Mouse (Mus musculus): ENCODE results near the gene Pop7. TPM values are rescaled to one million over a fixed set of nuclear protein-coding genes. Genes with fewer than 3 reads are reported as not detected.

Pop7 gene
- polyA plus RNA-seq, 1 experiment from 2014 or later = 43.2 TPM

GRCm38 (mm10) chr5:137528247-137528968 lies 26.1 kb upstream of the Pop7 start:
- POLR2A ChIA-PET = interaction anchor here (2.4 kb wide), 1 partner anchor 9 kb away, joined by 9 read pairs; the partner anchor contains the start of gene Gigyf1
- CTCF ChIA-PET = interaction anchor here (1.1 to 3.7 kb wide), 2 partner anchors 9 to 14 kb away, joined by 3 to 17 read pairs; partner anchors contain the start of gene Gigyf1
- no peaks in the 10 kb centered on the region for H3K27me3 ChIP-seq
- ATAC-seq (no peak), DNase-seq (ENCODE audit: low read depth, low spot score) (no peak)
- in situ Hi-C loops (cut with MboI; ENCODE audit: low pct_unique_long_range_greater_than_20kb) = no loop called here
- no peak for TF ChIP-seq CTCF (IDR thresholded peaks at IDR 0.05)

DNA sequence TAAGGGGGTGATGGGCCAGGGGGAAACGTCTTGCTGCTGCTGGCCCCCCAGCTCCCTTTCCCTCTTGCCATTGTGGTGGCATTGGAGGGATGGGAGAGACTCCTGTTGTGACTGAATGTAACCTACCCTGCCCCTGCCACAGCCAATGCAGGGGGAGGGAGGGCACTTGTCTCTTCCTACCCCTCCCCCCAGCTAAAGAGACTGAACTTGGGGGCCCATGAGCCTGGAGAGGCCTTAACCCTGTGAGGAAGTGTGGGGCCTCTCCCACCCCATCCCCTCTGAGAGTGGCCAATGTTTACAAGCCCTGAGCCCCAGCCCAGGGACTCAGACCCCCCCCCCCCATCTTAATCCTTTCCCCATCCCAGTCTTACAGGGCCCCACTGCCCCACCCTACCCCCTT lies 25.1 kb upstream of the Pop7 start:
- no peak for DNase-seq (ENCODE audit: low read depth, low spot score)
- ChIA-PET CTCF (no interaction called here), POLR2A (interaction anchor here (1.1 to 1.6 kb wide), 2 partner anchors 9 to 11 kb away, joined by 3 to 4 read pairs; partner anchors contain the start of gene Gigyf1)
- TF ChIP-seq CTCF (IDR thresholded peaks at IDR 0.05) = no peak
- no peak for ATAC-seq
- in situ Hi-C loops (cut with MboI; ENCODE audit: low pct_unique_long_range_greater_than_20kb) = no loop called here
- H3K27me3 ChIP-seq = no peaks in the 10 kb centered on the region

DNA sequence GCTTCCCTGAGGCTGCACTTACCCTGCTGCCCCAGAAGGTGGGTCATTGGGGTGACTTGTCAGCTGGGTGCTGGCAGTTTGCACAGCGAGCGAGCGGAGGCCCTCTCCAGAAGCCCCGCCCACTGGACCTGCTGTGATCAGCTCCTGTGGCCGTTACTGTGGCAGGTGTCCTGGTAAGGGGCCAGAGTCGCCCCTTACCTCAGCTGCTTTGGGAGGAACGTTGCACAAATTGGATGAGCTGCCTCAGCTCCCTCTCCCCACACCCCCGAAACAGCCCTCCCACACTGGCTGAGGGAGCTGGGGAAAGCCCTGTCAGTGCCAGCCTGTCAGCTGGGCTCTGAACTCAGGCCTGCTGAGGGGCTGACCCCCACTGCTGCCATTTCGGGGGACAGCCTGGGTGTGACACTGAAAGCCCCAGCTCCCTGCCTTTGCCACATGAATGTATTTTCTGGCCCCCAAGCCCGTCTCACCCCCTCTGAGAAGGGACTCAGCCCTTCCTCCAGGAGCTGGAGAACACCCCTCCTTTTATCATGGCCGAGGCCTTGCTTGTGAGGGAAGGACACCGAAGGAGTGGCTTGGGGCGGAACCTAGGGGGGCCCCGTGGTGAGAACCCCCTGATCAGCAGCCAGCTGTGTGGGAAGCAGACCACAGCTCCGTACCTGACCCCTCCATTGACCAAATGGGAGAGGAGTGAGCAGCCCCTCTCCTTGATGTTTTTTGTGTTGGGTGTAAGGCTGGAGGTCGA lies 24.0 kb upstream of the Pop7 start:
- ChIA-PET CTCF (interaction anchor here (0.6 to 1.7 kb wide), 4 partner anchors 10 to 223 kb away, joined by 3 to 5 read pairs (median 4); no protein-coding TSS in a partner anchor), POLR2A (interaction anchor here (1.0 to 1.6 kb wide), 4 partner anchors 9 to 85 kb away, joined by 3 to 4 read pairs (median 4); no protein-coding TSS in a partner anchor)
- H3K27me3 ChIP-seq = no peaks in the 10 kb centered on the region
- no peak for ATAC-seq
- DNase-seq (ENCODE audit: low read depth, low spot score) = no peak
- no peak for TF ChIP-seq CTCF (IDR thresholded peaks at IDR 0.05)
- in situ Hi-C loops (cut with MboI; ENCODE audit: low pct_unique_long_range_greater_than_20kb) = no loop called here

- DNase-seq (ENCODE audit: low read depth, low spot score) = no peak
- no peak for TF ChIP-seq CTCF (IDR thresholded peaks at IDR 0.05)
- POLR2A ChIA-PET = interaction anchor here (1.0 to 1.1 kb wide), 2 partner anchors 13 to 14 kb away, joined by 3 to 4 read pairs; no protein-coding TSS in a partner anchor
- in situ Hi-C loops (cut with MboI; ENCODE audit: low pct_unique_long_range_greater_than_20kb) = no loop called here
- no peaks in the 10 kb centered on the region for H3K27me3 ChIP-seq
- ATAC-seq = no peak
- CTCF ChIA-PET = interaction anchor here (1.3 to 1.7 kb wide), 3 partner anchors 9 to 13 kb away, joined by 3 to 5 read pairs (median 5); no protein-coding TSS in a partner anchor
Measured at GRCm38 (mm10) chr5:137525511-137525910, 23.2 kb upstream of the Pop7 start.

DNA sequence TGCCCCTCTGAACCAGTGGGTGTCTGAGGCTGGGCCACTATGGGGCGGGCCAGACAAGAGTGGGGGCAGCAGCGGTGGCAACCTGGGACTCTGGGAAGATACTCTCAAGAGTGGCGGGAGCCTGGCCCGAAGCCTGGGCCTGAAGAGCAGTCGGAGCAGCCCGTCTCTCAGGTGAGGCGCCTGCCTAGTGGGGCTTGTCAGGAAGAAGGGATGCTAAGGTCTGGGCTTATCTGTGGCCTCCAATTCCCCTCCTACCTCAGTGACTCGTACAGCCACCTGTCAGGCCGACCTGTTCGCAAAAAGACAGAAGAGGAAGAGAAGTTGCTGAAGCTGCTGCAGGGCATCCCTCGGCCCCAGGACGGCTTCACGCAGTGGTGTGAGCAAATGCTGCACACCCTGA lies 22.4 kb upstream of the Pop7 start:
- POLR2A ChIA-PET = interaction anchor here (2.4 kb wide), 1 partner anchor 7 kb away, joined by 12 read pairs; no protein-coding TSS in a partner anchor
- no peaks in the 10 kb centered on the region for H3K27me3 ChIP-seq
- CTCF ChIA-PET = interaction anchor here (3.6 kb wide), 1 partner anchor 12 kb away, joined by 17 read pairs; no protein-coding TSS in a partner anchor
- no peak for DNase-seq (ENCODE audit: low read depth, low spot score)
- TF ChIP-seq CTCF (IDR thresholded peaks at IDR 0.05) = no peak
- ATAC-seq = no peak
- in situ Hi-C loops (cut with MboI; ENCODE audit: low pct_unique_long_range_greater_than_20kb) = no loop called here

DNA sequence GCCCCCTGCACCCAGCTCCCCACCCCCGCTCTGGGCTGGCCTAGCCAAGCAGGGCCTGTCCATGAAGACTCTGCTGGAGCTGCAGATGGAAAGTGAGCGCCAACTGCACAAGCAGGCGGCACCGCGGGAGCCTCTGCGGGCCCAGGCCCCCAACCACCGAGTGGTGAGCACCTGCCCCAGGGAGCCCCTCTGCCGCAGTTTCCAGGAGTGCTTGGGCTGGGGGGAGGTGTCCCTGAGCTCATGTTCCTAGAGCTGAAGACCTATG lies 21.9 kb upstream of the Pop7 start:
- no peak for TF ChIP-seq CTCF (IDR thresholded peaks at IDR 0.05)
- ChIA-PET CTCF (interaction anchor here (3.6 kb wide), 1 partner anchor 11 kb away, joined by 17 read pairs; no protein-coding TSS in a partner anchor), POLR2A (interaction anchor here (2.4 kb wide), 1 partner anchor 8 kb away, joined by 12 read pairs; no protein-coding TSS in a partner anchor)
- no peak for DNase-seq (ENCODE audit: low read depth, low spot score)
- no peaks in the 10 kb centered on the region for H3K27me3 ChIP-seq
- no peak for ATAC-seq
- in situ Hi-C loops (cut with MboI; ENCODE audit: low pct_unique_long_range_greater_than_20kb) = no loop called here

- no peak for TF ChIP-seq CTCF (IDR thresholded peaks at IDR 0.05)
- in situ Hi-C loops (cut with MboI; ENCODE audit: low pct_unique_long_range_greater_than_20kb) = no loop called here
- DNase-seq (ENCODE audit: low read depth, low spot score) (no peak), ATAC-seq (no peak)
- CTCF ChIA-PET = interaction anchor here (0.7 to 3.6 kb wide), 2 partner anchors 11 to 13 kb away, joined by 3 to 17 read pairs; no protein-coding TSS in a partner anchor
- no peaks in the 10 kb centered on the region for H3K27me3 ChIP-seq
- POLR2A ChIA-PET = interaction anchor here (1.1 to 2.4 kb wide), 2 partner anchors 8 to 12 kb away, joined by 3 to 12 read pairs; no protein-coding TSS in a partner anchor
Measured at GRCm38 (mm10) chr5:137523396-137524250, 21.3 kb upstream of the Pop7 start.

GRCm38 (mm10) chr5:137522711-137523110 lies 20.4 kb upstream of the Pop7 start:
- DNase-seq (ENCODE audit: low read depth, low spot score) = no peak
- TF ChIP-seq CTCF (IDR thresholded peaks at IDR 0.05) = no peak
- ChIA-PET CTCF (interaction anchor here (0.7 to 3.6 kb wide), 2 partner anchors 10 to 12 kb away, joined by 3 to 17 read pairs; no protein-coding TSS in a partner anchor), POLR2A (interaction anchor here (1.1 to 2.4 kb wide), 2 partner anchors 9 to 11 kb away, joined by 3 to 12 read pairs; no protein-coding TSS in a partner anchor)
- H3K27me3 ChIP-seq = no peaks in the 10 kb centered on the region
- in situ Hi-C loops (cut with MboI; ENCODE audit: low pct_unique_long_range_greater_than_20kb) = no loop called here
- ATAC-seq = no peak

DNA sequence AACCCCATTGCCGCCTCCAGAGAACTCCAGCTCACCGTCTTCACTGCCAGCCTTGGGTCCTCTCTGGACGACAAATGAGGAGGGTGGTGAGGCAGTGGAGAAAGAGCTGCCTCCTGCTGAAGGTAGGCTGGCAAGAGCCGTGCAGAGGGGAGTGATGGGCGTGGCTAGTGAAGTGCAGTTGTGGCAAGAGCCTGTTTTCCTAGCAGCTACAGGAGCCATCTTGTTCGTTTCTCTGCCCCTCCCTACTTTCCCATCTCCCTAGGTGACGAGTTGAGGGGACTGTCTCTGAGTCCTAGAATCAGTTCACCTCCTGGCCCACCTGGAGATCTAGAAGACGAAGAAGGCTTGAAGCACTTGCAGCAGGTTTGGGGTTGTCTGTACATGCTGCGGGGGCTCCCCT lies 19.5 kb upstream of the Pop7 start:
- ATAC-seq = no peak
- no peak for DNase-seq (ENCODE audit: low read depth, low spot score)
- CTCF ChIA-PET = interaction anchor here (1.3 to 3.6 kb wide), 2 partner anchors 9 to 19 kb away, joined by 4 to 17 read pairs; partner anchors contain the start of gene Pop7
- TF ChIP-seq CTCF (IDR thresholded peaks at IDR 0.05) = no peak
- in situ Hi-C loops (cut with MboI; ENCODE audit: low pct_unique_long_range_greater_than_20kb) = no loop called here
- POLR2A ChIA-PET = interaction anchor here (1.5 kb wide), 1 partner anchor 11 kb away, joined by 4 read pairs; no protein-coding TSS in a partner anchor
- no peaks in the 10 kb centered on the region for H3K27me3 ChIP-seq
